Mouse (Mus musculus) gastrocnemius, adult 18-20 months (tissue): ENCODE measurements around the gene Morf4l1. TPM values are rescaled to one million over a fixed set of nuclear protein-coding genes. Genes with fewer than 3 reads are reported as not detected.
"Not testable (repeated sequence)": the region's sequence is repeated elsewhere in the genome, so short reads cannot be mapped to it uniquely, and the experiment has no call there.

ENCODE experiments used
- DNase-seq: peaks from one replicate; pipeline ENCODE4 v3.0.0; 2021; ENCODE audit warnings: low spot score
- total RNA-seq, 2 experiments: library from RNA; stranded (reverse); gene quantifications; 2 replicates each; pipeline ENCODE4 v1.2.3; 2021

The Morf4l1 gene
- total RNA-seq, 2 experiments from 2014 or later = 168 to 191 TPM

DNA sequence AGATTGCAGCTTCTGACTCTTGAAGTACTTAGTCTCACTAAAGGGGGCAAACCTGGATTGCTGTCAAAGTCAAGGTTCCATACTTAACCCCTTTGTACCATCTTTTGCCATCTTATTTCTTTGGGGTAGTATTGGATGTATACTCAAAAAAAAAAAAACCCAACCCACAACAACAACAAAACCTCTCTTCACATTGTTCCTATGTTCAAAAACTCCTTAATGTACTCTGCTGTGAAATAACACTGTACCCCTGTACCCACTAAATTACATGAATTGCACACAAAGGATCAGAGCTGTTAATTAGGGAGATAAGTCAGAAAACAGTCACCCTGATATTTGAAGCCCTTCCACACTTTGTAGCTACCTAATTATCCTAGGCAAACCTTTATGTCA lies 730 bp upstream of the Morf4l1 start:
- no peak for DNase-seq

DNA sequence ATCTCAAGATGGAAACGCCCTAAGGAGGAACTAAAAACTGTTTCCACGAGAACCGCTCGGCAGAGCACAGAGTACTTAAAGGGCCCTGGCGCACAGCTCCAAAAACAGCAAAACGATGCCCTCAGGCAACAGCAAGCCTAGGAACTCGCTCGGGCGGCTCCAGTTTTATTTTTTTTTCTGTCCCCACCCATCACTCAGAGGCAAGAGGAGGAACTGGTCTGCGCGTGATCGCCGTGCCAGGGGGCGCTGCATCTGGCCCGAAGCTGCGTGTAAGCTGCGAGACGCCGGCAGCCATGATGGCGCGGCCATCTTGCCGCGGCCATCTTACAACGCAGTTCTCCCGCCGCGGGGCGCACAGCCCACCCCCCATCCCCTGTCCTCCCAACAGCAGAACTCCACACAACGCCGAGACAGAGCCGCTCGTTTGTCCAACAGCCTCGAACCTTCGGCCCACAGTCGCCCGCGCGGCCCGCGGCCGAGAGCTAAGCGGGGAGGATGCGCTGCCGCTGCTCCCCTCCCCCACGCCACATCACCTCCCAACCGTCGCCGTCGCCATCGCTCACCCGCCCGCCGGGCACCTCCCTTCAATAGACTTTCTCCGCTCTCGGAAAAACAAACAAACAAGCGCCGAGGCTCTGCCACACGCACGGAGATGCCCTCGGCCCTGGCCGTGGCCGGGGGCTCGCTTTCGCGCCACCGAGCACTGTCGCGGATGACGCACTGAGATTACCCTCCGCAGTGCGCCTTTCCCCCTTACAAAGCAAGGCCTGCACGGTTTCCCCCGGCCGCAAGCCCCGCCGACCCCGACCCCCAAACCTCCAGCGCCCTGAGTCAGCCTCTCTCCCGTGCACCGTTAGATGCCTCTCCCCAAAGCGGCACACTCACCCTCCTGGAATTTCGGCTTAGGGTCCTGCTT lies 665 bp downstream of the Morf4l1 start:
- DNase-seq = peak; percentile 90

- no peak for DNase-seq
These were observed 1.4 kb downstream of the Morf4l1 start for GRCm38 (mm10) chr9:90113151-90113550.

- DNase-seq = no peak
These were observed 5.2 kb downstream of the Morf4l1 start for GRCm38 (mm10) chr9:90109386-90109785.

DNA sequence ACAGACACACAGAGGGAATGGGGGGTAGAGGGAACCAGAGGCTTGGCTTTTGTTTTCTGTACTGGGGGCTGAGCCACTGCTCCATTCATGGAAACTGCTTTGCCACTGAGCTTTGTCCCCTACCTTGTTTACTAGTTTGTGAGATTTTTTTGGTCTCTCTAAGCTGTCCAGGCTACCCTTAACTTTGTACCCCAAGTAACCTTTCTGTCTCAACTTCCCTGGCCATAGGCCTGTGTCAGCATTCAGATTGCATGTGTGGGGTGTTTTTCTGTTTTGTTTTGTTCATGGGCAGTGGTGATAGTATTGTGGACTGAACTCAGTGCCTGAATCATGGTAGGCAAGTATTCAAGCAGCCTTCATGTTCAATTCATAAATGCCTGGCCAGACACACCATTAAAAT lies 6.3 kb downstream of the Morf4l1 start:
- DNase-seq = no peak

DNA sequence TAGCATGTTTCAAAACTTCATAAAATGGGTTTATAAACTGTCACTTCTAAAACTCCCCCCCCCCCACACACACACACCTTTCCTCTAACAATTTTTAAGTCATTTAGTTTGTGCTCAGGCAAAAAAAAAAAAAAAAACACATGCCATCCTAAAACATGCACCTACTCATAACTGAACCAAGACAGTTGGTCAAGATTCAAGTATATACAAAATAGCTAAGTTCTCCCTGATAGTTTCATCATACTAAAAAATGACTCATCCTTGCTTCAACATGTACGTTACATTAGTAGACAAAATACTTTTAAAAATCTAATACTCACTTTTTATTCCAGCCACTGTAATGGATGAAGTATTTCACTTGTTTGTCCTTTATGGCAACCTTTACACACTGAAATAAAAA lies 7.7 kb downstream of the Morf4l1 start:
- DNase-seq = no peak

DNA sequence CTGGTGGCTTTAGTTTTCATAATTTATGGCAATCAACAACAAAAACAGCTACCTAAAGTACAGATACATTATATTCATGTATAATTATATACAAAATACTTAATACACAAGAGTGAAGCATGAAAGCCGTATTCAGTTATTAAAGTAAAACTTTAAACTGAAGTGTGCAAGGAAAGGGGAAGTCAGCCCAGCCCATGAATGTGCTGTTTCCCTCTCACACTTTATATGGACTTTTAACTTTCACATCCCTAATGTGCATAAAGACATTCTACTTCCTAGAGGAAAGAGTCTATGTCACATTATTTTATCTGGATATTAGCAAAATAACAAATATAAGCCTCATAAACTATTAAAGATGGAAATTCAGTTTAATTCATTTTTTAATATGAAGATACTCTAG lies 9.1 kb downstream of the Morf4l1 start:
- DNase-seq = no peak

- DNase-seq = no peak
These were observed 13.8 kb downstream of the Morf4l1 start for GRCm38 (mm10) chr9:90100760-90101159.

DNA sequence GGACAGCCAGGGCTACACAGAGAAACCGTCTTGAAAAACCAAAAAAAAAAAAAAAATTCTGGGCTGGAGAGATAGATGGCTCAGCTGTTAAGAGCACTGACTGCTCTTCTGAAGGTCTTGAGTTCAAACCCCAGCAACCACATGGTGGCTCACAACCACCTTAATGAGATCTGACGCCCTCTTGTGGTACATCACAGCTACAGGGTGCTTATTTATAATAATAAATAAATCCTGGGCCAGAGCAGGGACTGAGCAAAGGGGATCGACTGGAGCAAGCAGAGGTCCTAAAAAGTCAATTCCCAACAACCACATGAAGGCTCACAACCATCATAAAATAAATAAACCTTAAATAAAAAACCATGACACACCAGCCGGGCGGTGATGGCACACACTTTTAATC lies 15.6 kb downstream of the Morf4l1 start:
- DNase-seq = no peak

DNA sequence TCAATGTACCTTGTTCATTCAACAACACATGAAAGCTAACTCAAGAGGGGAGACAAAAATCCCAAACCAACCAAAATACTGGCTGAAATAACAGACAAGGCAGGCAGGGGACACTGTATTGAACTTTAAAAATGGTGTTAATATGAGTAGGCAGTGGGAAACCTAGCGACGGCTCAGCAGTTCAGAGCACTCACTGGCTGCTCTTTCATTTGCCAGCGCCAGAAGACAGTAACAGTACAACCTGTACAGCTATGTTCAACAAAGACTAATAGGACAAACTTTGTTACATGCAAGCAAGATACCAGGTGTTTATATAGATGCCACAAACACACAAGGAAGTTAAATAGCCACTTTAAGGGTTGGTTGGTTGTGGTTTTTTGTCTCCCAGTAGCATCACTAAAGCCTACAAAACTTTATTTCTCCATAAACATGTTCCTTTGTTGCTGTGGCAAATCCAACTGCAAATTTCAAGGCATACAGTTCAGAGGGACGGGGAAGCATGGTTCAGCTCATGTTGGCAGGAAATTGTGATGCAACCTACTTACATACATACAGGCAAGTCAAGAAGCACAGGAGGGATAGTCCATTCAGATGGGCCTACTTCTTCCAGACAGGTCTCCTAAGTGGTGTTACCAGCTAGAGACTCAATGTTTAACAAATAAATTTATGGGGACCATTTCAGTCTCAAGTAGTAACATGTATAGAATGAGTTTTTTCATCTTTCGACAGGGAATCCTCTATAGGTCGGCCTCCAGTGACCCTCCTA lies 25.1 kb downstream of the Morf4l1 start:
- DNase-seq = no peak

DNA sequence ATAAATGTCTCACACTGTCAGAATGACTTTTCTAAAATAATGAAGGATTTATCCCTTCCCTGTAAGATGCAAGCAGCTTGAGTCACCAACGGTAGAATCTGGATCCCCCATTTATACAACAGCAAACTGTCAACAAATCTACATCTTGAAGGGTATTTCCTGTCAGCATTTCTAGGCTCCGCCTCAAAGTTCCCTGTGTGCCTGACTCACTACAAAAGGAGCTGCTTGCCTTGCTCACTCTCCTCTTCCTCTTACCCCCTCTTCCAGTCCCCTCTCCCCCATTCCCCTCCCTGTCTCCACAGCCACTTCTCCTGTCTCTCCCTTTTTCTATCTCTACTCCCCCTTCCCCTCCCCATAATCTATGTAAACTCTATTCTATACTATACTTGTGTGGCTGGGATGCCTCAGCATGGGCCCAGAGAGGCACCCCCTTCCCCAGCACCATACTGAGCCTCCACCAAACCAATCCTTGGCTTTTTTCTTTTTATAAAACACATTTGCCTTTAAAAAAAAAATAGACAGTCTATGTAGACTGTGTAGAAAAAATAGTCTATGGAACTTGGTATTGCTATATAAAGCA lies 26.6 kb downstream of the Morf4l1 start:
- no peak for DNase-seq

DNA sequence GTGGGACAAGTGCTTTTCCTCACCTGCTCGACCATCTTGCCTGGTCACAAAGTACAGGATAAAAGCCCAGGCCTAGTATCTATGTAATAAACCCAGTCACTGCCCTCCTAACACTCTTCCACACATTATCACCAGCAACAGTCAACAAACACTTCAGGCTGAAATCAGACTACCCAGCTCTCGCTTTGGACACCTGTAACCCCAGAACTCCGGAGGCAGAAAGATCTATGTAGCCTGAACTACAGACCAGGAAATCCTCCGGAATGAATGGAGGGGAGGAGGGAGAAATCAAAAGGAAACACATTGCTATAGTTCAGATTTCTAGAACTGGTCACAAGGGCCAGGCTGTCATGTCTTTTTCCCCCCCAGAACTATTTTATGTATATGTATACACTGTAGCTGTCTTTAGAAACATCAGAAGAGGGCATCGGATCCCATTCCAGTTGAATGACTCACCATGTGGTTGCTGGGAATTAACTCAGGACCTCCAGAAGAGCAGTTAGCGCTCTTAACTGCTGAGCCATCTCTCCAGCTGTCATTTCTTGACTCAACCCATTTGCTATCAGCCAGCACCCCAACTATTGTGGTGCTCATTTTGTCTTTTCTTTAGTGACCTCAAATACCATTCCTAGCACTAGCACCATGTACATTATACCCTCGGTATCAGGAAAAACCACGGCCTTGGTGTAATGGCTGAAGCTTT lies 29.7 kb downstream of the Morf4l1 start:
- no peak for DNase-seq

GRCm38 (mm10) chr9:90084152-90084551 lies 30.4 kb downstream of the Morf4l1 start:
- no peak for DNase-seq

DNA sequence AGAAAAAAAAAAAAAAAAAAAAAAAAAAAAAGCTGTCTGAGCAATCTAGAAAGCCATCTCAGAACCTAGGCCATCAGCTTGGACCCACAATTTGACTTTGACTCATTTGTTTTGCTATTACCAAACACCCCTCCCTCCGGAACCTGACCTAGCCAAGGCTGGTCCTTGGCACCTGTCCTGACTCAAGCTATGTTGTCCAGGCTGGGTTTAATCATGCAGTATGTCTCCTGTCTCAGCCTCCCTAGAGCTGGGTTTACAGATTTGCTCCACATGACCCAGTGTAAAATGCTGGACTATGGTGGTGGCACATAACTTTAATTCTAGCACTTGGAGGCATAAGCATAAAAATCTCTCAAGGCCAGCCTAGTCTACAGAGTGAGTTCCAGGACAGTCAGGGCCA lies 31.6 kb downstream of the Morf4l1 start:
- no peak for DNase-seq

- not testable (repeated sequence) for DNase-seq
These were observed 32.6 kb downstream of the Morf4l1 start for GRCm38 (mm10) chr9:90081961-90082360.

DNA sequence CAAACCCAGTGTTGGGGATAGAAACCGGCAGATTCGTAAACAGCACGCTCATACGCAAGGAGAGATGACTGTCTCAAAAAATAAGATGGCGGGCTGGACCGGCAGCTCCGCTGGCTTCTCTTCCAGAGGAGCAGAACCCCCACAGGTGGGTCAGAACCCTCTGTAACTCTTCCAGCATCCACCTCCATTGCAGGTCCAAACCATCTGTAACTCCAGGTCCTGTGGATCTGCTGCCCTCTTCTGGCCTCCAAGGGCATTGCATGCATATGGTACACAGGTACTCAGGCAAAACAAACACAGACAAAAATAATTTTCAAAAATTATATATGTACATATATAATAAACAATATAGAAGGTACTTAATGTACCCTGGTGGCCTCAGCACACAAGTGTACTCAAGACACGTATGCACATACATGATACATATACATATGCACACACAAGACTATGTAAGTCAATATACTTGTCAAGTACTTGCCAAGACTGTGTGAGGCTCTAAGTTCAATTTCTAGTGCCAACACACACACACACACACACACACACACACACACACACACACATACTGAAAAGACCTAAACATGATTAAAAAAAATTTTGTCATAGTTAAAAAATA lies 37.6 kb downstream of the Morf4l1 start:
- peak; percentile 57 for DNase-seq

DNA sequence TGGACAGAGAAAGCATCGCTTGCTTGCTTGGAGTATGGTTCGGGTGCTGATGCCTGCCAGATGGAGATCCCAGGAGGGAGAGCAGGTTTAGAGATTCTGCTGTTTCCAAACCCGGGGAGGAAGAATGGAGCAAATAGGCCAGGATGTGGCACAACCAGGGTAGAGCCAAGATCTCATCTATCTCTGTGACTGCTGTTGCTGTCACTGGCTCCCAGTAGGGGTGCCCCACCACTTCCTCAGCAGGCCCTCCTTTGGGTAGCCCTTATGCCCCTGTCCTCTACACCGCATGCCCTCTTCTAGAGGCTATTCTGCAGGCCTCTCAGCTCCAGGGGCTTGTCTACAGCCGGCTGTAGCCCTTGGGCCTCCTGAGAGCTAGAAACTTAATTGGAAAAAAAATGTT lies 38.4 kb downstream of the Morf4l1 start:
- DNase-seq = no peak

- DNase-seq = no peak
These were observed 39.2 kb downstream of the Morf4l1 start for GRCm38 (mm10) chr9:90075336-90075735.

GRCm38 (mm10) chr9:90070174-90070573 lies 44.4 kb downstream of the Morf4l1 start:
- no peak for DNase-seq

GRCm38 (mm10) chr9:90069485-90069884 lies 45.1 kb downstream of the Morf4l1 start:
- DNase-seq = no peak

DNA sequence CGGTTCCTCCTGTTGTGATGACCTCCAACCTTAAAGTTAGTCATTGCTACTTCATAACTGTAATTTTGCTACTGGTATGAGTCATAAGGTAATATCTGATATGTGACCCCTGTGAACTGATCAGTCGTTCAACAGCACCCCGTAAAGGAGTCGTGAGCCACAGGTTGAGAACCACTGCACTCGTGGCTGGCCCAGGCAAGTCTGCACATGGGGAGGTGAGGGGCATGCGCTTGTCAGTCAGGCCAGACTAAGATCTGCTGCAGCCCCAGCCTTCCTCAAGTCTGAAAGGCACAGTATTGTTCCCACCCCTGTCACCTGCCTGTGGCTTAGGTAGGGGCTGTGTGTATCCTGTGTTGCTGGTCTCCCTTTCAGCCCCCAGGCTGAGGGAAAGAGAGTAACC lies 45.8 kb downstream of the Morf4l1 start:
- DNase-seq = no peak
